Mouse (Mus musculus) G1E-ER4 (cell line): ENCODE data around the gene Tmprss2. TPM values are rescaled to one million over a fixed set of nuclear protein-coding genes. Genes with fewer than 3 reads are reported as not detected.

Source experiments
- GATA1 ChIP-seq: IDR thresholded peaks from one replicate; pipeline ENCODE4 v1.8.0; 2012; ENCODE audit warnings: low read length, inconsistent platforms
- polyA plus RNA-seq: library from polyadenylated mRNA; stranded (reverse); fragments of >175 nt; gene quantifications from 2 replicates; pipeline ENCODE4 v1.2.3, GENCODE M21; 2012

The Tmprss2 gene
- not detected in 2 replicates for polyA plus RNA-seq

DNA sequence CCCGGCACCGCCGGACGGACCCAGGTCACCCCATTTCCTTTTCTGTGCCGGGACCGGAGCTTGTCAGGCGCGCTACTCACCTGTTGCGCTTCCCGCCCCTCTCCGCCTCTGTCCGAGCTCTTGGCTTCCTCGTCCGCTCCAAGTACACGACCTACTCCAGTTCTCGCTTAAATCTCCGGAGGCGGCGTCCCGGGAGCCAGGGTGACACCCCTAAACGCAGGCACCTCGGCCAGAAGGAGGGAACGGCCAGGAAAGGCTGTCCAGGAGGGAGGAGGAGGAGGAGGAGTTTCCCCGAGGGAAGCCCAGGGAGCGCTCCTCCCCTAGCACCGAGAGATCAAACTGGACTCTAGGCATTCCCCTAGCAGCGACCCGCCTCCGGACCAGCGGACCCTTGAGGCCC, at the start of gene Tmprss2:
Gene Tmprss2 (minus strand): TSS at position 257 of the 400 bp plus-strand sequence.
- no peak for TF ChIP-seq GATA1

DNA sequence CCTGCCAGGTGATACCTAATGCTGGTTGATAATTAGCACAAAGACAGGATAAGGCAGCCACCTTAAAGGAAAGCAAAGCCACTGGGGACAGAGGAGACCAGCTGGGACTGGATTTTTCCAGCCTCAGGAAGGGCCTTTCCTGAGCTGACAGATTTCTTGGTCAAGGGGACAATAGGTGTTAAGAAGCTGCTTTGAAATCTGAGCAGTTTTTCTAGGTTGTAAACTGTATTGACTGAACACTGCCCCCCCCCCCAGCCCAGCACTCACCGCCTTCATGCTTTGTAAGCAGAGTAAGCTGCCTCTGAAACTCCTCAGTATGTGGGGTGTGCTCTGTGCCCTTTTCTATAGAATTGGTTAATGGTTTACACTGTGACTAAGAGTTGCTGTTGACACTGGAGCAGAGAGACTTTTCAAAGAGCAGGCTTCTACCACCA, 48.2 kb upstream of the Tmprss2 start:
- TF ChIP-seq GATA1 = no peak

DNA sequence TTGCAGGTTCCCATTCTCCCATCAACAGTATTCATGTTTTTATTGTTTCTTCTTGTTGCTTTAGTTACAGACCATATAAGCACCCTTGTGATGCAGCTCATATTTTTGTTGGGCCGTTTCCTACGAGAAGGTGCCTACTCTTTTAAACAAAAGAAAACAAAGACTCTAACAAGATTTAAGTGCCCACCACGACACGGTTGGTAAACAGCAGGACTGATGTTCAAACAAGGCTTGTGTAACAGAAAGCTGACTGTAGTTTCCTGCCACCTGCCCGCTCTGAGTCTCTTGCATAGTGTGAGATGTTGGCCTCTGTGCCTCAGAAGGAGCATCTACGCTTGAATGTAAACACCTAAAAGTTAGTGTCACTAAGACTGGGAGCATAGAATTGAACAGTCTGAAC, 47.5 kb upstream of the Tmprss2 start:
- TF ChIP-seq GATA1 = no peak

DNA sequence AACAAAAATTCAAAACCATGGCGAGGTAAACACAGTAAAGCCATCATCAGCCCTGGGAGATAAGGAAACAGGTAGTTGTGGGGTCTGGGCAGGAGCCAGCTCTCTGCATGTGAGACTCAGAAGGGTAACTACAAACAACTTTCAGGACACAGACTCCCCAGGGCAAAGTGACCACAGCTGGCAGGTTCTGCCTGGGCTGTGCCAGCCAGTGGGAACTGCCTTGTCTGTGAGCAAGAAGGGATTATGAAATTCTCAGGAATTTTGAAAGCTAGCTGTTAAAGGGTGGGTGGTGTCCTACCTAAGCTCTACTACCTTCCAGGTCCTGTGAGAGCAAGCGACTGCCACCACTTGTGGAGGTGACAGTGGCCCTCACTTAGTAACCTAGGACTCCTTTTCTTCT, 44.8 kb upstream of the Tmprss2 start:
- no peak for TF ChIP-seq GATA1

DNA sequence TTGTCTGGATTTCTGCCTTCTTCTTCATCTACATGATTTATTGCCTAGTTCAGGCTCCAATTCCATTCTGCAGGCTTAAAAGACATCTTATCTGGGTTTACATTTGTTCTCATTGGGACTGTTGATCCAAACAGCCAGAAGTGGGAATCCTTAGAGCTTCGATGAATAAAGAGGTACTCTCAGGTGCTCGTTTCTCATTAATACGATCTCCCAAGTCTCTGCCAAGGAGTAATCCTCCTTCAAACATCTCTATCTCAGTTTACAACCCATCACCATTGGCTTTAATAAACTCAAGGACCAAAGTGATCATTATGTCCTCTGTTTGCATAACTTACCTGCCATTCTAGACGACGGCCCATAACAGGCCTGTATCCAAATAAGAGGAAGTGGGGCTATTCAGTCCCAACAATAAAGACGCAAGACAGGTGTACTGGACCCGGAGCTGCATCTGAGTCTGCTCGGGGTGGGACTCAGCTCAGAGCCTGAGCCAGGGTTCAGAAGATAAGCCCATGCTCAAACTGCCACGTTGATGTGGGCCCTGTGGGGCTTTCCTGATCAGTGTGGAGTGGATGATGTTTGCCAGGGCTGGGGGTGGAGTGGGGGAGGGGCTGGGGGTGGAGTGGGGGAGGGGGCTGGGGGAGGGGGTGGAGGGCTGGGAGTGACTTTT, 38.7 kb upstream of the Tmprss2 start:
- TF ChIP-seq GATA1 = no peak

DNA sequence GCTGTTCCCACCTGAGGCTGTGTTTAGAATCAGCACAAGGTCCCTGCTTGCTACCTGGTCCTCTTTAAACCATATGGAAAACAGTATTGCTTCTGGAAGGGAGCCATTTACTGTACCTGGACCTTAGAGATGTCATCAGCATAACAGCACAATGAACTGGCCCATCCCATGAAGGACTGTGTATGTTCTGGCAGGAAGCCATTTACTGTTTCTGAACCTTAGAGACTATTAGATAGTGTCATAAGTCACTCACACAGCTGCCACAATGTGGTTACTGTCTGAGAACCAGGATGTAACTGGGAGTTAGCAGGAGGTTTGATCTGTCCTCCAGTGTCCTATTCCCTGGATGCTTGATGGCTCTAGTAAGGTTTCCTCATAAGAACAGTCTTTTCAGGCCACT, 33.7 kb upstream of the Tmprss2 start:
- TF ChIP-seq GATA1 = no peak

DNA sequence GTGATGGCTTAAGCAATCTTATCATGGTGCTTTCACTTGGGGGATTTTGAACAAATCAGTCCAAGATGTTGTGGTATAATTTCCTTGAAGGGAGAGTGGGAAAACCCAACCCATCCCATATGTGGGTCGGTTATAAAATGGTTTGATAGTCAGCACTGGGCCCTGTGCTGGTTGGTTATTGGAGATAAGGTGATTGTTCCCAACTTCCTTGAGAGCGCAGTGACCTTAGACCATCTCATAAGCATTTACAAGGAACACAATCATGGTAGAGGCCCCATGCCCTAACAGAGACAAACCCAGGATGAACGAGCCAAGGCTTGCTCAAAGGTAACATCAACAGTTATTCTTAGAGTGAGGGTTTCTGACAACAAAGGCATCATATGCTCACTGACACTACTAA, 28.6 kb upstream of the Tmprss2 start:
- TF ChIP-seq GATA1 = no peak

DNA sequence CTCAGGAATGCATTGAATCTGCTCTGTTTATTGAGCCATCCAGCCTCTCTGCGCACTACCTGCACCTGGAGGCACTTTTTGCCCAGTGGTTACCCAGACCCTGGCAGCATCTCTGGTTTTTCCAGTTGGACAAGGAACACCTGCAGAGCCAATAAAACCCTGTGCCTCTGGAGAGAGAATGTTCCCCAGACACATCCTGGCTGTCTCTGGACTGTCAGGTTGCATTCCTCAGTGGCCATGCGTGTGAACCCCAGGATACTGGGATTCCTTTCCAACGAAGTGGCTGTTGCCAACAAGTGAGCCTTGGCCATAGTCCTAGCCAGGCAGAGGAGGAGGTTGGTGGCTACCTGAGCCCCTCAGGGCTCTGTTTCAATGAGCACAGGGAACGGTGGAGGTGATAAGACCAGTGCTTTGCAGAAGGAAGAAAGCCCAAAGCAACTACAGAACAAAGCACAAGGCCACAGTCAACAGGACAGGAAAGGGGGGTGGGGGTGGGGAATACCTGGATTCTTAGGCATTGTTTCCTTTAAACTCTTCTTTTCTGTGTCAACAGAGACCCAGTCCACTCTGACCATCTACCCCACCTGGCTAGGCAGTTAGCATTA, 22.0 kb upstream of the Tmprss2 start:
- no peak for TF ChIP-seq GATA1

DNA sequence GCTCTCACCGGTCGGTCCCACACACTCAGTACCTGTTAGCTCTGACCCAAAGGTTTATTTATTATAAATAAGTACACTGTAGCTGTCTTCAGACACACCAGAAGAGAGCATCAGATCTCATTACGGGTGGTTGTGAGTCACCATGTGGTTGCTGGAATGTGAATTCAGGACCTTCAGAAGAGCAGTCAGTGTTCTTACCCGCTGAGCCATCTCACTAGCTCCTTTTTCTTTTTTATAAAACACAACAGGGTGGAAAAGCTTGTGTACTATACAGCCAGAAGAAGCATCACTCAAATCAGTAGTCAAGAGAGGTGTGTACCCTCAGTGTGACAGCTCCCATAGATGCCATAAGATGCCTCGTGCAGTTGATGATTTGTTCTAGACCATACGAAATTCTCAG, 12.2 kb upstream of the Tmprss2 start:
- TF ChIP-seq GATA1 = no peak

DNA sequence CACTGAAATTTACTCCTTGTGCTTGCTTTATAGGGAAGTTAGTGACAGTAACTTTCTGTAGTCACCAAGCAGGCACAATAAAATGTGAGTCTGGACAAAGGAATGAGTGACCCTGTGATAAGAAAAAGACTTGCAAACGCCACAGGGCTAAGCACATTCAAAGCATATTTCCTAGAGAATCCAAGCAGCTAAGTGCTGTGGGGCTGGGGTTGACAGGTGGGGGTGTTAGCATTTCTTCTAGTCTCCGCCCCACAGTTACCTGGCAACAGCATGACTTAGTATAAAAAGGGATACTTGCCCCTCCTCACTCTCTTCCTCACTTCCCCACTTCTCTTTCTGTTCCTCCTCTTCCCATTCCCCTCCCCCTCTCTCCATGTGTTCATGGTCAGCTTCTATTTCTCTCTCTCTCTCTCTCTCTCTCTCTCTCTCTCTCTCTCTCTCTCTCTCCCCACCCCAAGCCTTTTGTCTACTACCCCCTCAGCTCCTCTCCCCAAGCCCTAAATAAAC, 11.4 kb upstream of the Tmprss2 start:
- TF ChIP-seq GATA1 = no peak

DNA sequence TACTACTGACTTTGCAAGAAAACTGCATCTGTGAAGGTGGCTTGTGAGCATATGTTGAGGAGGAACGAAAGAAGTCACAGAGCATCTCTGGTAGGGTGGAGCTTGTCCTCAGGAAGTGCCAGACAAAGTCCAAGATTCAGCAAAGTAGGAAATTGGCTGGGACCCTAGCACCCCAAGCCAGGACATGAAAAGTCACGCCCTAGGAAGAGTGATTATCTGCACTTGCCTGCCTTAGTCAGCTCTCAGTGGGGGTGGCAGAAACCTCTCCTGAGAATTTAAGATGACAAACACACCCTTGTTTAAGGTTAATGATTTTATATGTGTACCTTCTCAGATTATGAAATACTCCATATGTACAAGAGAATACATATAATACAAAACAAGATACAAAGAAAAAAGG, 7.3 kb upstream of the Tmprss2 start:
- TF ChIP-seq GATA1 = no peak

DNA sequence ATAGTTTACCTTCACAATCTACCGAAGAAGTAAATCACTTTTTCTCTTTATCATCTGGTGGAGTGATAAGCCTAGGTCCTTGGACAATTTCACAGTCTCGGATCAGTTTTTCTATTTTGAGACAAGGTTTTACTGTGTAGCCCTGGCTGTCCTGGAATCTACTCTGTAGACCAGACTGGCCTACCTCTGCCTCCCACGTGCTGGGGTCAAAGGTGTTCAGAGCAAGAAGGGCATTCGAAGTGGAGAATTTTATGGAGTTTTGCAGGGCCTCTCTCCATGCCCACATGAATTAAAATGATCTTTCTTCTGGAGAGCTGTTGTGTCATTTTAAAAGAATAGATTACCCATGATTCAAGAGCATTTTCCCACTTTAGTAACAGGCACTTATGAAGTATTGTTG, 1.0 kb upstream of the Tmprss2 start:
- no peak for TF ChIP-seq GATA1

DNA sequence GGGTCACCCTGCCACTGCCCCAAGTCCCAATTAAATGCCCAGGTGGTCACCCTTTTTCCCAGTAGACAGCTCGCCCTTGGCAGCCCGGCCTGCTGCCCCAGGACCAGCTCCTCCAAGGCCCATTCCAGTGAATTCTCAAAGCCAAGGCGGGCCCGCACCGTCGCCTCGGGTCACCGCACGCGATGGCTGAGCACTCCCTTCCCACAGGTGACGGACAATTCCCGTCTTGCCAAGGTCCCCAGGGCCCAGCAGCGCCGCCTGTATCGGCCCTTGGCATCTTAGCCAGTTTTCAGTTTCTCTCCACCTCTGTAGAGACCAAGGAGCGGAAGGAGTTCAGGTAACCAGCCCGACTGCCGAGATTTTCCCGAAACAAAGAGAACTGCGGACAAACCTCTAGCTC, 749 bp downstream of the Tmprss2 start:
- no peak for TF ChIP-seq GATA1

DNA sequence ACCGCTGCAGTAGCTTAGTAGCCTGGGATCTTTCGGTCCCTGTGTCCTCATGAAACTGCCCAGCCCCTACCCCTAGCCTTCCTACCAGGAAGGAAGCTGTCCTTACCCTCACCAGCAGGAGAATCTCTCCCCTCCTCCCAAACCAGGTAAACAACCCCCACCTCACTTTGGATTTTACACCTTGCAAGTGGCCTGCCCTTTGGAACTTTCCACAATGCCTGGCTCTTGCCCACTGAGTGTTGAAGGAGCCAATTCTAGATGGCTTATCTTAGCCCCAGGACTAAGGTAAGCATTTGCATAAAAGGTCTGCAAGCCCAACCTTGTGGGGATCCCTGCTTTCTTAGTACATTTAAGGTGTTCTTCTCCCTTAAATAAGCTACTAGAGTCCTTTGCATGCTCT, 1.3 kb downstream of the Tmprss2 start:
- TF ChIP-seq GATA1 = no peak

DNA sequence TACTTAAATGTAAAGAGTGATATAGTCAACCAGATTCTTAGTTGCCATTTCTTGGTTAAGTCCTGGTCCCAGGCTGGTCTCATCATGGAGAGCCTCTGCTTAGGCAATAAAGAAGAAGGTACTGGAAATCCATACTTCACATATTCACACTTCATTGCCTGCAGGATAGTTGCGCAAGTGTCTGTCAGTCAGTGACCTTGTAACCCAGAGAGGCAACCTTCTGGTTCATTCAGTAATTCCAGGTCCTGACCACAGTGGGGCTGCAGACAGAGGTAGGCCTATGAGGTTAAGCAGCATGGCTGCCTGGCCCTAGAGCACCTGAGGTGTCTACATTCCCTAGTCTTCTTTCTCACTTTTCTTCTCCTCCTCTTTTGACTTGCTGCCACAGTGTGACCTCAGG, 3.0 kb downstream of the Tmprss2 start:
- no peak for TF ChIP-seq GATA1

DNA sequence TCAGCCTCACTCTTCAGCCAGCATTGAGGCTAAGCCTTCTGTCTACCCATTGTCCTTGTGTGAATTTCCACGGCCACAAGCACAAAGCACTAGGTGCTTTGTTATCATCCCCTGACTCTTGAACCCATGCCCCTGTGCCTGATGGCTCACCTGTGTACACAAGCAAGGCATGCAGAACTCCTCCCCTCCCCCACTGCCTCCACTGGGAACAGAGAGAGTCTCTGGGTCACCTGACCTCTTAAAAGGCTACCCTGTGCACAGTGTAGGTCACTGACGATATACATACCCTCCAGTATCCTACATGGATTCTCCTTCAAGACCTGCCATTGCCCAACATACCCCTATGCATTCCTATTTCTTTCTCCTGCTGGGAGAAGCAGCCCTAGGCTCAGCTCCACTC, 4.2 kb downstream of the Tmprss2 start:
- no peak for TF ChIP-seq GATA1

DNA sequence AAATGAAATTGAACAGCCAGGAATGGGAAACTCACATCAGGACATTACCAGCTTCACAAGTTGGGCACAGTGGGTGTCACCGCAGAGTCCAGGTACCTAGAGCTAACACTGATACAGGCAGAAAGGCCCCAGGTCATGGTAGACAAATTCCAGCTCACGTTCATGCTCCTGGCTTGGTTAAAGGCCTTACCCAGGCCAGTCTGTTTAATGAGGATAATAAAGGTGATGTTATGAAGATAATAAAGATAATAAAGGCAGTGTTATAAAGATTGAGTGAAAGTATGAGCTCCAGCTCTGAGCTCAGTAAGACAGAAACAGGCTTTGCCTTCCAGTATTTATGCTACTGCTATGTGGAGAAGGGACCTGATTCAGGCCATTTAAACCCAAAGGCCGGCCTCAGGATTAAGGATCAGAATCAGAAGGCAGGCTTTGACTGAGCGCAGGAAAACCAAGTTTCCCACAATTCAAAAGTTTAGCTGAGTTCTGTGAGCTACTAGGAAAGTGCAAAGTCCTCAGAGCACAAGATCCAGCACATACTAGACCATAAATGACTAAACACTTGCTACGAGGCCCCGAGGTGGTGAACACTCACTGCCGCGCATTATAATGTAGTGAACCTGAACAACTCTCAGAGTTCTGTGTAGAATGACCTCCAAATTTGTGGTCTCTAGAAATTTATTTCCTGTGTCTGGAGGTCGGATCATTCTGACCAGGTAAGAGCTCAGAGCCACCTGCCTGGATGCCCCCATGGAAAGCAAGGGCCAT, 4.9 kb downstream of the Tmprss2 start:
- no peak for TF ChIP-seq GATA1

DNA sequence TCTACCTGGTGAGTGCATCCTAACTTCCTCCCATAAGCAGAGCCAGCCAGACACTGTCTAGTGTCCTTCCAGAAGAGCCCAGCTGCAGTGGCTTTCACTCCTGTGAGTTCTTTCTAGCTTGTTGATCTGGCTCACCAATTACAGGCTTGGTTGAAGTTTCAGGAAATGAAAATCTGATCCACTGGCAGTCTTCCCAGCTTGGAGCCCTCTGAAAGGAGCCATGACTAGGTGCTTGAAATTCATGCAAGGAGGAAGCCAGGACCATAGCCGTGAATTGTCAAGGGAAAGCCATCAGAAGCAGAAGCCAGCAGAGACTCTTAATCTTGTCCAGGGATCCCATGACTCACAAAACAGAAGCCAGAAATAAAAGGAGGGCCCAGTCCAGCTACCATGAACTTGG, 8.7 kb downstream of the Tmprss2 start:
- TF ChIP-seq GATA1 = no peak
